Comparison of ENCODE assay signal across 17 mouse cellular contexts in the genomic region with DNA sequence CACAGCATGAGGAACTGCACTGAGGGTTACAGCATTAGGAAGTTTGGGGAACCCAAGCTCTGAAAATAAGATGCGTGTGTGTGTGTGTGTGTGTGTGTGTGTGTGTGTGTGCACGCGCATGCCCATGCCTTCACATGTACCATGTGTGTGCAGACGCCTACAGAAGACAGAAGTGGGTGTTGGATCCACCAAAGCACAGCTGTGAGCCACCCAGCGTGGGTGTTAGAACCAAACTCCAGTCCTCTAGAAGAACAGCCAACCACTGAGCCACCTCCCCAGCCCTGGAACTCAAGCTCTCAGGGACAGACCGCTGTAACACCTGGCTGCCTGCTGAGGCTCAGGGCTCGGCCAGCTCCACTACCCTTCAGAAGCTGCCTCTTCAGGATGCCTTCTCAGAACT.
"Had no signal": no experiment of that assay in that cellular context is flagged by ENCODE, and none has a peak within 500 bp of the region (broad histone marks: within the 10 kb centered on the region; RNA-seq: fewer than 3 reads in every experiment).

No protein-coding gene starts in this region.

- H3K4me2 ChIP-seq: limb, embryonic 13.5 days; midbrain, embryonic 12.5 days; neural tube, embryonic 13.5 days; stomach, embryonic 15.5 days had no signal

- H3K4me3 ChIP-seq: limb, embryonic 13.5 days; midbrain, embryonic 12.5 days; neural tube, embryonic 13.5 days; stomach, embryonic 15.5 days had no signal

- H3K36me3 ChIP-seq: midbrain, embryonic 12.5 days; stomach, embryonic 15.5 days had no signal

- H3K27ac ChIP-seq: limb, embryonic 13.5 days; liver, embryonic 14.5 days; midbrain, embryonic 12.5 days; neural tube, embryonic 13.5 days; stomach, embryonic 15.5 days had no signal

- ATAC-seq: inflammation-experienced regulatory T-cells, adult 6 months; intestine, postnatal 0 days; midbrain, embryonic 16.5 days had no signal

- H3K9ac ChIP-seq: limb, embryonic 13.5 days; liver, embryonic 14.5 days; midbrain, embryonic 12.5 days; neural tube, embryonic 13.5 days; stomach, embryonic 15.5 days had no signal

- DNase-seq: kidney, adult 8-10 months; kidney, postnatal 10 days; kidney, postnatal 4 days; left cerebral cortex, postnatal 4 days; lung, adult 18-20 months; right cerebral cortex, postnatal 25 days; spleen, adult 18-20 months; thymus, adult 2 months; thymus, postnatal 25 days had no signal

- H3K27me3 ChIP-seq: midbrain, embryonic 12.5 days; neural tube, embryonic 13.5 days; stomach, embryonic 15.5 days had no signal

- H3K9me3 ChIP-seq: limb, embryonic 13.5 days; midbrain, embryonic 12.5 days; neural tube, embryonic 13.5 days; stomach, embryonic 15.5 days had no signal
